Mouse (Mus musculus) forebrain, embryonic 16.5 days (tissue): ENCODE measurements around the gene L1cam. TPM values are rescaled to one million over a fixed set of nuclear protein-coding genes. Genes with fewer than 3 reads are reported as not detected.

Source experiments
- ATAC-seq: fragments of 200-750 bp; cut with Nextera tagmentation; 2 replicates; pipeline ENCODE4 v1.8.0; 2017; ENCODE audit warnings: mild to moderate bottlenecking, moderate library complexity
- H3K27ac ChIP-seq: fragments of 300-500 bp; sonication (generic); 2 replicates; pipeline ENCODE4 v1.5.1; 2014; ENCODE audit warnings: low read length, control low read depth
- H3K27me3 ChIP-seq: fragments of 300-500 bp; sonication (generic); replicated peaks from 2 replicates; pipeline ENCODE4 v1.6.1; 2014; ENCODE audit warnings: low read length; ENCODE audit not compliant: control insufficient read depth, insufficient read depth
- H3K36me3 ChIP-seq: fragments of 300-500 bp; sonication (generic); 2 replicates; pipeline ENCODE4 v1.6.1; 2014; ENCODE audit not compliant: control insufficient read depth, insufficient read depth
- H3K4me1 ChIP-seq: fragments of 300-500 bp; sonication (generic); replicated peaks from 2 replicates; pipeline ENCODE4 v1.6.1; 2014; ENCODE audit warnings: low read length; ENCODE audit not compliant: control insufficient read depth, insufficient read depth
- H3K4me2 ChIP-seq: fragments of 300-500 bp; sonication (generic); 2 replicates; pipeline ENCODE4 v1.6.1; 2014; ENCODE audit warnings: mild to moderate bottlenecking, low read length, control low read depth
- H3K4me3 ChIP-seq: fragments of 300-500 bp; sonication (generic); replicated peaks from 2 replicates; pipeline ENCODE4 v1.5.1; 2014; ENCODE audit warnings: mild to moderate bottlenecking, low read length, control low read depth
- H3K9ac ChIP-seq: fragments of 300-500 bp; sonication (generic); replicated peaks from 2 replicates; pipeline ENCODE4 v1.6.1; 2014; ENCODE audit warnings: low read depth, low read length, control low read depth
- H3K9me3 ChIP-seq: fragments of 300-500 bp; sonication (generic); 2 replicates; pipeline ENCODE4 v1.6.1; 2016; ENCODE audit warnings: low read length; ENCODE audit not compliant: control insufficient read depth
- WGBS: fragments of 180-500 bp; shearing (Covaris S2); extraction: QIAGEN DNeasy Blood & Tissue Kit; methylation state at CpG from one replicate; pipeline ENCODE4 v1.1.7; 2014; 5-methylcytosine and 5-hydroxymethylcytosine counted together
- polyA plus RNA-seq: library from polyadenylated mRNA; unstranded; fragments of >200 nt; fragmentation: Nextera tagmentation; extraction: Ambion mirVana; gene quantifications from 2 replicates; pipeline ENCODE4 v1.2.1, GENCODE M21; 2015

The L1cam gene
- polyA plus RNA-seq, 1 experiment from 2014 or later = 110 TPM

- Histone ChIP-seq H3K4me3 (no peak overlapping the region), H3K9me3 (no peaks in the 10 kb centered on the region), H3K4me2 (peak overlapping the region; percentile 61), H3K4me1 (peaks cover 10% of the 10 kb centered on the region), H3K27ac (no peak overlapping the region), H3K27me3 (no peaks in the 10 kb centered on the region), H3K36me3 (no peaks in the 10 kb centered on the region), H3K9ac (peak overlapping the region; percentile 81)
- ATAC-seq = no peak
- WGBS = 26% methylated on average over 6 of the region's 6 CpGs
Measured at GRCm38 (mm10) chrX:73881463-73881862, 14.4 kb downstream of the L1cam start.

DNA sequence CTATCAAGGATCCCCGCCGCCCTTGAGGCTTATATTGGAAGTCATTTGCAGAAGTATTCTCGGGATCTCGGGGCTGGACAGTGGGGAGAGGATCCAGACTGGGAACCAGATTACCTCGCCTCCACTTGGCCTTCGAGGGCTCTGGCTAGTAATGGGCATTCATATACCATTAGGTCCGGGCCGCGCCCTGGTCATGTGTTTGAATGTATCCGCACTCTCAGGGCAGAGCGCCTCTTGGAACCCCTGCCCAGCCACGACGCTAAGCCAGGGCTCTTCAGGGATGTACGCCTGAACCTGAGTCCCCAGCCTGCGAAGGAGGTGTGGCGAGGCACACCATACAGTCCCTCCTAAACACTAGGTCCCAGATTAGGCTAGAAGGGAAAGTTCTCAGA is 14.9 kb downstream of the L1cam start:
- Histone ChIP-seq H3K36me3 (no peaks in the 10 kb centered on the region), H3K9me3 (no peaks in the 10 kb centered on the region), H3K4me2 (peak overlapping the region; percentile 61), H3K9ac (peak overlapping the region; percentile 81), H3K27ac (no peak overlapping the region), H3K27me3 (no peaks in the 10 kb centered on the region), H3K4me1 (peaks cover 11% of the 10 kb centered on the region), H3K4me3 (peak overlapping the region; percentile 64)
- ATAC-seq = peak; percentile 47
- WGBS = 20% methylated on average over 16 of the region's 16 CpGs

DNA sequence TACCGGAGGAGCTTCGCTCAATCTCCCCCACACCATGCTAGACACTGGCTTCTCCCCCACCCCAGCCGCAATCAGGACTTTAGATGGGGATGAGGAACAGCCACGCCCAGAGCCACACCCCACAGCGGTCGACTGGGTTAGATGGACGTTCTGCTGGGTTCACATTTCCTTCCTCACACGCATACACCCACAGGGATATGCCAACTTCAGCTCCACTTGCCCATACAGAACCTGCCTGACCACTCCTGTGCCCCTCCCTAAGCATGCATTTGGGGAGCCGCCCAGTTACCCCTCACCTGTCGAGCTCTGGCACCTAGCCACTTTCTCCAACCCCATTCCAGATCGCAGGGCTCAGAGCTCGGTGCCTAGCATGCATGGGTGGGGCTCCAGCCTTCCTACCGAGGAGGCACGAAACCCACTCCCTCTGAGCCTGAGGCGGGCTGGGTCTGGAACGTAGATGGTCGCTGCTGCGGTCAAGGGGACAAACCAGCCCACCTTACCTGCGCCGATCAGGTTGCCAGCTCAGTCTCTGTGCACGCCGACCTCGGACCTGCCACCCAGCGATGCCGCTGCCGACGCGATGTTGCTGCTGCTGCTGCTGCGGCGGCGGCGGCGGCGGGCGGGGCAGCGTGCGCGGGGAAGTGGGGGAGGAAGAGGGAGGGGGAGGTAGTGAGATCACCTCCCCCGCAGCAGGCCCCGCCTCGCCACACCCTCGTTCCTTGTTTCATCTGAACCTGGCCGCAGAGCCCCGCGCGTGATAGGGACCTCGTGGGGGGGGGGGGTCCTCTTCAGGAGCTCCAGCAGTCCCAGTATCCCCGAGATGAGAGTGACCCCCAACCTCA is 15.5 kb downstream of the L1cam start:
- Histone ChIP-seq H3K4me3 (peak overlapping the region; percentile 64), H3K4me2 (peak overlapping the region; percentile 61), H3K9me3 (no peaks in the 10 kb centered on the region), H3K9ac (peak overlapping the region; percentile 81), H3K36me3 (no peaks in the 10 kb centered on the region), H3K27me3 (no peaks in the 10 kb centered on the region), H3K4me1 (peaks cover 15% of the 10 kb centered on the region), H3K27ac (peak overlapping the region; percentile 67)
- 19% methylated on average over 36 of the region's 48 CpGs for WGBS
- ATAC-seq = peak; percentile 68

DNA sequence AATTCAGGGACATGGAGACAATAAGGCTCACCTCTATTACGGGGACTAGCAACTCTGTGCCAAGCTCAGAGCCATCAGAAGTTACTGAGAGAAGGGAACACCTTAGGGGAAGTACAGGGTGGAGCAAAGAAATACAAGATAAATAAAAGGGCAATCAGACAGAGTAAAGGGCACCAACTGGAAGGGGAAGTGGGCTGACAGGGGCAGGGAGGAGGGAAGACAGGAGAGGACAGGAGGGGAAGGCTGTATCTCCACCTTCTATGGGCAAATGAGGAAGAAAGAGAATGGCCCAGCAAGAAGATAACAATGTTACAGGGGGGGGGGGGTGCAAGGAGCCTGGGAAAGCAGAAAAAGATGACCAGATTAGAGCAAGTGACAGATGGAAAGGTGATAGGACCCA is 18.9 kb downstream of the L1cam start:
- 86% methylated on average over 1 of the region's 1 CpGs for WGBS
- H3K4me2 ChIP-seq = peak overlapping the region; percentile 35
- H3K4me3 ChIP-seq = no peak overlapping the region
- ATAC-seq = no peak
- no peaks in the 10 kb centered on the region for H3K9me3 ChIP-seq
- no peak overlapping the region for H3K9ac ChIP-seq
- peaks cover 20% of the 10 kb centered on the region for H3K4me1 ChIP-seq
- H3K36me3 ChIP-seq = no peaks in the 10 kb centered on the region
- H3K27ac ChIP-seq = no peak overlapping the region
- H3K27me3 ChIP-seq = no peaks in the 10 kb centered on the region

GRCm38 (mm10) chrX:73875881-73876280 is 20.0 kb downstream of the L1cam start:
- Histone ChIP-seq H3K36me3 (no peaks in the 10 kb centered on the region), H3K9me3 (no peaks in the 10 kb centered on the region), H3K9ac (no peak overlapping the region), H3K4me2 (peak overlapping the region; percentile 35), H3K27me3 (no peaks in the 10 kb centered on the region), H3K4me3 (no peak overlapping the region), H3K27ac (no peak overlapping the region), H3K4me1 (peaks cover 23% of the 10 kb centered on the region)
- WGBS = 58% methylated on average over 2 of the region's 2 CpGs
- no peak for ATAC-seq

- no peak overlapping the region for H3K27ac ChIP-seq
- ATAC-seq = 0 out of 2 replicates have a peak, but pooled peaks have one; percentile 26
- WGBS = 50% methylated on average over 1 of the region's 1 CpGs
- no peak overlapping the region for H3K4me3 ChIP-seq
- no peak overlapping the region for H3K9ac ChIP-seq
- H3K4me2 ChIP-seq = no peak overlapping the region
- no peaks in the 10 kb centered on the region for H3K36me3 ChIP-seq
- H3K27me3 ChIP-seq = no peaks in the 10 kb centered on the region
- H3K4me1 ChIP-seq = peaks cover 30% of the 10 kb centered on the region
- no peaks in the 10 kb centered on the region for H3K9me3 ChIP-seq
Measured at GRCm38 (mm10) chrX:73871956-73872355, 23.9 kb downstream of the L1cam start.

GRCm38 (mm10) chrX:73871474-73871873 is 24.4 kb downstream of the L1cam start:
- no peak overlapping the region for H3K27ac ChIP-seq
- H3K27me3 ChIP-seq = no peaks in the 10 kb centered on the region
- H3K4me2 ChIP-seq = no peak overlapping the region
- H3K36me3 ChIP-seq = no peaks in the 10 kb centered on the region
- H3K4me3 ChIP-seq = no peak overlapping the region
- H3K4me1 ChIP-seq = peaks cover 31% of the 10 kb centered on the region
- H3K9ac ChIP-seq = no peak overlapping the region
- ATAC-seq = no peak
- H3K9me3 ChIP-seq = no peaks in the 10 kb centered on the region

DNA sequence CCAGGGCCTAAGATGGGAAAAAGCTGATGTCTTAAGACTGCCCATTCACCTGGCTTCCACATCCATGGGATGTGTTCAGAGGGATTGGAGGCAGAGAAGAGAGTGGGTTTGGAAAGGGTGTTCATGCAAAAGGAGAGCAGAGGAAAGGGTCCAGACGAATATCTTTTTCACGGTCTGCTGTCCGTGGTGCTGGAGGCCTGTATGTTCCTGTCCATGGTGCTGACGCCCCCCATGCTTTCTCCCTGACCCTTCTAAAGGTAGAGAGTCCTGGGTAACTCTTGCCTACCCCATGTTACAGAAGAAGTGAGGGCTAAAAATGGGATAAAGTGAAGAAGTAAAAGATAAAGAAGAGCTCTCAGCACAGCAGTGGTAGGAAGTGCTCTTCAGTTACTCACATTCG is 26.6 kb downstream of the L1cam start:
- Histone ChIP-seq H3K4me3 (no peak overlapping the region), H3K4me1 (peaks cover 36% of the 10 kb centered on the region), H3K27me3 (no peaks in the 10 kb centered on the region), H3K4me2 (no peak overlapping the region), H3K9ac (no peak overlapping the region), H3K36me3 (no peaks in the 10 kb centered on the region), H3K27ac (no peak overlapping the region), H3K9me3 (no peaks in the 10 kb centered on the region)
- 14% methylated on average over 5 of the region's 5 CpGs for WGBS
- no peak for ATAC-seq

GRCm38 (mm10) chrX:73867852-73868251 is 28.1 kb downstream of the L1cam start:
- Histone ChIP-seq H3K4me3 (no peak overlapping the region), H3K27me3 (no peaks in the 10 kb centered on the region), H3K4me1 (peaks cover 36% of the 10 kb centered on the region), H3K9ac (no peak overlapping the region), H3K36me3 (no peaks in the 10 kb centered on the region), H3K27ac (peak overlapping the region; percentile 87), H3K9me3 (no peaks in the 10 kb centered on the region), H3K4me2 (no peak overlapping the region)
- ATAC-seq = peak; percentile 11; the same call in 1 of the 2 replicates
- 75% methylated on average over 1 of the region's 1 CpGs for WGBS
